ENCODE assay signal across 11 mouse cellular contexts in the genomic region with DNA sequence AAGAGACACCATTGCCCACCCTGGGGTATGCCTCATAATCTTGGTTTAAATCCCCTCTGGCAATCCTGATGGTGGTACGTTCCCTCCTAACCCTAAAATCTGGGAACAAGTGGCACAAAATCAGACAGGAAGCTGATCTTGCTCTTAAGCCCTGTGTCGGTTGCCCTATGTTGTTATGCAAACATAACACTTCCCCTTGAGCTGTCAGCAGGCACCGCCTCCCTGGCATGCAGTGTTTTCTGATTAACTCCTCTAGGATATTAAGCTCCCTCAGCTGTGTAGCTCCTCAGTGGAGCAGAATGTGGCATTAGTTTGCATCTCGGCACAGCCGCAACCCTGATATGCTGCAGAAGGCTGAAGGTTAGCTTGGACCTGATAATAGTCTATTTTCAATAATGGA. TPM values are rescaled to one million over a fixed set of nuclear protein-coding genes. Genes with fewer than 3 reads are reported as not detected.
DNase-seq lines count a peak whose midpoint lies in the region; ATAC-seq and TF ChIP-seq lines count a peak whose summit lies in the region.
"Had no signal": no experiment of that assay in that cellular context is flagged by ENCODE, and none has a peak within 500 bp of the region (broad histone marks: within the 10 kb centered on the region; RNA-seq: fewer than 3 reads in every experiment).

No protein-coding gene starts in this region.

- H3K9ac ChIP-seq in kidney, embryonic 15.5 days, result no peak overlapping the region

- H3K4me3 ChIP-seq in kidney, embryonic 15.5 days (replicated peaks), result no peak overlapping the region
- H3K4me3 ChIP-seq in thymus, adult 2 months (ENCODE audit: control insufficient read depth, insufficient read depth, low read length), result no peak overlapping the region

- no peak overlapping the region for H3K4me2 ChIP-seq in kidney, embryonic 15.5 days

- 0 out of 2 replicates have a peak, but pooled peaks cover 4% of the 10 kb centered on the region for H3K36me3 ChIP-seq in kidney, embryonic 15.5 days
- H3K36me3 ChIP-seq in thymus, adult 2 months (ENCODE audit: control insufficient read depth, insufficient read depth, low read length), result no peaks in the 10 kb centered on the region

- DNase-seq in kidney, adult 18-20 months, result peak; percentile 32
- DNase-seq in kidney, postnatal 10 days, result peak; percentile 55
- no peak for DNase-seq in thymus, adult 2 months
- DNase-seq in gastrocnemius, adult 8-10 months (ENCODE audit: low spot score in 2 of 2), result no peak
- DNase-seq: adrenal gland, postnatal 10 days; left cerebral cortex, postnatal 4 days had no signal

- no peak for TF ChIP-seq POLR2A in thymus, adult 2 months (IDR thresholded peaks at IDR 0.05; ENCODE audit: control insufficient read depth, extremely low read depth, insufficient read depth, low read length, poor library complexity)

- 53% methylated on average over 5 of the region's 5 CpGs for WGBS in kidney, embryonic 15.5 days
- 50% methylated on average over 5 of the region's 5 CpGs for WGBS in thymus, adult 2 months

- H3K27ac ChIP-seq in kidney, embryonic 15.5 days, result no peak overlapping the region
- no peak overlapping the region for H3K27ac ChIP-seq in thymus, adult 2 months (ENCODE audit: control insufficient read depth, insufficient read depth, low read length)

- no peaks in the 10 kb centered on the region for H3K9me3 ChIP-seq in kidney, embryonic 15.5 days (replicated peaks)
- H3K9me3 ChIP-seq: G1E had no signal

- ATAC-seq in kidney, embryonic 15.5 days (replicated peaks; ENCODE audit: low FRiP score), result no peak
- peak; percentile 79 for ATAC-seq in granulocyte monocyte progenitor cell, adult 5-6 weeks (replicated peaks; ENCODE audit: poor library complexity, severe bottlenecking)
- ATAC-seq in megakaryocyte, adult 5-6 weeks (ENCODE audit: poor library complexity, severe bottlenecking), result peak; percentile 84
- no peak for ATAC-seq in inflammation-experienced regulatory T-cells, adult 6 months

- H3K4me1 ChIP-seq in kidney, embryonic 15.5 days, result peaks cover 12% of the 10 kb centered on the region
- peaks cover 14% of the 10 kb centered on the region for H3K4me1 ChIP-seq in thymus, adult 2 months (replicated peaks; ENCODE audit: control insufficient read depth, insufficient read depth, low read length)

- TF ChIP-seq CTCF in thymus, adult 2 months (IDR thresholded peaks at IDR 0.05; ENCODE audit: borderline replicate concordance, control insufficient read depth, extremely low read depth, insufficient read depth, low read length, poor library complexity), result no peak

- no peaks in the 10 kb centered on the region for H3K27me3 ChIP-seq in kidney, embryonic 15.5 days
- no peaks in the 10 kb centered on the region for H3K27me3 ChIP-seq in thymus, adult 2 months (ENCODE audit: control insufficient read depth, insufficient read depth, low read length)

RNA-seq across cellular contexts. Expression of a gene that starts 58.9 kb away (rescaled TPM):
- polyA plus RNA-seq in kidney, embryonic 15.5 days (2015; fragmentation: Nextera tagmentation; extraction: Ambion mirVana), result 19.2 and 20.2 TPM in 2 replicates
- total RNA-seq in granulocyte monocyte progenitor cell, adult 5-6 weeks (2014; fragmentation: Nextera tagmentation), result 14.7 and 32.6 TPM in 2 replicates
- 12.2 and 15.3 TPM in 2 replicates for total RNA-seq in granulocyte monocyte progenitor cell, adult 5-6 weeks (2017)
- 8.1 and 9.8 TPM in 2 replicates for total RNA-seq in megakaryocyte, adult 5-6 weeks (2015)
- total RNA-seq in megakaryocyte, adult 5-6 weeks (2017), result 4.6 and 5.1 TPM in 2 replicates
- polyA plus RNA-seq in inflammation-experienced regulatory T-cells, adult 6 months (2017; shearing (Covaris generic)), result 10 to 100 TPM in 2 of 3 experiments, 1 to 10 TPM in 1; 5.3 to 17.0 (median 16.5) TPM
- 13.2 and 15.4 TPM in 2 replicates for polyA plus RNA-seq in thymus, adult 2 months (2012; rRNA removed)
- total RNA-seq in gastrocnemius, adult 8-10 months (2022), result 1 to 10 TPM; 2.8 to 3.6 (median 3.0) TPM

Comparison
In these comparisons a context has a peak if more than half of its experiments do, and no peak if none do; other contexts are left out.
1. DNase-seq: peak in kidney, adult 18-20 months (single experiment) and kidney, postnatal 10 days (single experiment); none in thymus, adult 2 months (single experiment) and gastrocnemius, adult 8-10 months (0 of 2).
2. ATAC-seq: peak in granulocyte monocyte progenitor cell, adult 5-6 weeks (single experiment) and megakaryocyte, adult 5-6 weeks (single experiment); none in kidney, embryonic 15.5 days (single experiment) and inflammation-experienced regulatory T-cells, adult 6 months (single experiment).